Mouse (Mus musculus): ENCODE results near the gene 1700012A03Rik. TPM values are rescaled to one million over a fixed set of nuclear protein-coding genes. Genes with fewer than 3 reads are reported as not detected.

The 1700012A03Rik gene
- polyA plus RNA-seq, 1 experiment, result not detected

GRCm38 (mm10) chr6:32093312-32093711, 43.3 kb downstream of the 1700012A03Rik start:
- no peak for DNase-seq (ENCODE audit: low spot score)

- no peak for DNase-seq (ENCODE audit: low spot score)
Measured at GRCm38 (mm10) chr6:32105547-32106275, 55.7 kb downstream of the 1700012A03Rik start.

Data from urinary bladder, adult 2 months (tissue).